Mouse (Mus musculus) myocyte (in vitro differentiated cells): ENCODE measurements around the gene Rpa1.

Experiments
- MAX ChIP-seq: IDR thresholded peaks from one replicate; pipeline ENCODE4 v1.6.1; 2011; ENCODE audit warnings: low read depth, mild to moderate bottlenecking, control low read depth
- MYOD1 ChIP-seq, 3 experiments: IDR thresholded peaks; one replicate each; pipeline ENCODE4 v1.6.1; 2011; ENCODE audit warnings: control low read depth in 2 of 3, low read depth in 2 of 3, mild to moderate bottlenecking in 2 of 3, moderate library complexity in 1 of 3; ENCODE audit not compliant: insufficient read length in 2 of 3, control insufficient read depth in 1 of 3
- MYOG ChIP-seq, 3 experiments: IDR thresholded peaks; one replicate each; pipeline ENCODE4 v1.6.1; 2011; ENCODE audit warnings: control low read depth in 2 of 3, low read depth in 2 of 3, mild to moderate bottlenecking in 2 of 3; ENCODE audit not compliant: insufficient read length in 2 of 3, control insufficient read depth in 1 of 3, insufficient read depth in 1 of 3
- POLR2A ChIP-seq: IDR thresholded peaks from one replicate; pipeline ENCODE4 v1.6.1; 2011; ENCODE audit warnings: low read depth, mild to moderate bottlenecking, control low read depth, moderate library complexity; ENCODE audit not compliant: insufficient read length
- POLR2AphosphoS2 ChIP-seq: IDR thresholded peaks from one replicate; pipeline ENCODE4 v1.6.1; 2011; ENCODE audit warnings: low read depth, control low read depth; ENCODE audit not compliant: insufficient read length
- TCF12 ChIP-seq: IDR thresholded peaks from one replicate; pipeline ENCODE4 v1.6.1; 2011; ENCODE audit warnings: mild to moderate bottlenecking, control low read depth; ENCODE audit not compliant: poor library complexity, insufficient read depth, severe bottlenecking
- TCF3 ChIP-seq: IDR thresholded peaks from one replicate; pipeline ENCODE4 v1.6.1; 2011; ENCODE audit warnings: low read depth, control low read depth; ENCODE audit not compliant: insufficient read length
- USF1 ChIP-seq: IDR thresholded peaks from one replicate; pipeline ENCODE4 v1.6.1; 2011; ENCODE audit warnings: low read depth, mild to moderate bottlenecking, control low read depth, moderate library complexity

- TF ChIP-seq POLR2A = no peak
- peak; percentile 10 for TF ChIP-seq USF1
- TF ChIP-seq POLR2AphosphoS2 = no peak
- TF ChIP-seq MAX = no peak
- no peak for TF ChIP-seq MYOG (IDR thresholded peaks at IDR 0.05; ENCODE audit: control insufficient read depth in 1 of 3, insufficient read depth in 1 of 3, insufficient read length in 2 of 3, low read depth in 2 of 3)
- no peak for TF ChIP-seq MYOD1 (IDR thresholded peaks at IDR 0.05; ENCODE audit: control insufficient read depth in 1 of 3, insufficient read length in 2 of 3, low read depth in 2 of 3)
- no peak for TF ChIP-seq TCF3
- TF ChIP-seq TCF12 = no peak
Observed at GRCm38 (mm10) chr11:75280435-75281001, 67.6 kb downstream of the Rpa1 start.
